Mouse (Mus musculus) olfactory bulb, adult 2 months (tissue): ENCODE measurements around the gene C5ar1.

Experiments used
- CTCF ChIP-seq: fragments of 200-500 bp; IDR thresholded peaks from 2 replicates; pipeline ENCODE4 v1.5.1; 2012; ENCODE audit warnings: low read depth, mild to moderate bottlenecking, low read length, moderate library complexity; ENCODE audit not compliant: insufficient read depth
- POLR2A ChIP-seq: fragments of 200-500 bp; IDR thresholded peaks from 2 replicates; pipeline ENCODE4 v1.6.1; 2012; ENCODE audit warnings: mild to moderate bottlenecking, low read depth, low read length, moderate library complexity; ENCODE audit not compliant: insufficient read depth

DNA sequence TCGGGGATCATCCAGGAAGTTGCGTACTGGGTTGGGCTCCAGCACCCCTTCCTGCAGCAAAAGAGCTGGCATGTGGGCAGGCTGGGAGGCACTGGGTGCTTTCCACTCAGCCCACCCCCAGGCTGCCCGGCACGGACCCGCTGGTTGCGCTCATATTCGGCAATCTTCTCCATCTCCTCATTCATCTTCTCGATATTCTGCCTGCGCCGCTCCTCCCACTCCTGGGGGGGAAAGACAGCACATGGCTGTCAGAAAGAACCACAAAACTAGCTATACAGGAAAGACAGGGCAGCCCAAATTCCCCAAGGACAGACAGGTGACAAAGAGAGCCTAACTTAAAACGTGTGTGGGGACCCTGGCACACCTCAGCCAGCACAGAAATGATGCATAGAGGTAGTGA, 21.4 kb upstream of the C5ar1 start:
- TF ChIP-seq POLR2A (no peak), CTCF (no peak)
